Mouse (Mus musculus) hindbrain, embryonic 14.5 days (tissue): ENCODE results near the gene Inpp5e. TPM values are rescaled to one million over a fixed set of nuclear protein-coding genes. Genes with fewer than 3 reads are reported as not detected.

Source experiments
- ATAC-seq: fragments of 200-750 bp; cut with Nextera tagmentation; 2 replicates; pipeline ENCODE4 v1.8.0; 2017; ENCODE audit warnings: moderate number of reproducible peaks, mild to moderate bottlenecking, moderate TSS enrichment, moderate library complexity; ENCODE audit not compliant: low FRiP score
- DNase-seq: peaks from one replicate; pipeline ENCODE4 v3.0.0-alpha.2; 2015; ENCODE audit warnings: low spot score
- H3K27ac ChIP-seq: fragments of 300-500 bp; sonication (generic); 2 replicates; pipeline ENCODE4 v1.5.1; 2014; ENCODE audit warnings: mild to moderate bottlenecking, moderate library complexity
- H3K27me3 ChIP-seq: fragments of 300-500 bp; sonication (generic); 2 replicates; pipeline ENCODE4 v1.6.1; 2014; ENCODE audit warnings: mild to moderate bottlenecking, low read length, mixed read lengths; ENCODE audit not compliant: control insufficient read depth, insufficient read depth
- H3K36me3 ChIP-seq: fragments of 300-500 bp; sonication (generic); replicated peaks from 2 replicates; pipeline ENCODE4 v1.6.1; 2014; ENCODE audit not compliant: control insufficient read depth, insufficient read depth
- H3K4me1 ChIP-seq: fragments of 300-500 bp; sonication (generic); replicated peaks from 2 replicates; pipeline ENCODE4 v1.6.1; 2014; ENCODE audit warnings: antibody characterized with exemption, low read length, mixed read lengths; ENCODE audit not compliant: control insufficient read depth, insufficient read depth
- H3K4me2 ChIP-seq: fragments of 300-500 bp; sonication (generic); replicated peaks from 2 replicates; pipeline ENCODE4 v1.6.1; 2014; ENCODE audit warnings: mild to moderate bottlenecking, moderate library complexity
- H3K4me3 ChIP-seq: fragments of 300-500 bp; sonication (generic); replicated peaks from 2 replicates; pipeline ENCODE4 v1.5.1; 2014; ENCODE audit warnings: mild to moderate bottlenecking, low read length
- H3K9ac ChIP-seq: fragments of 300-500 bp; sonication (generic); 2 replicates; pipeline ENCODE4 v1.6.1; 2014
- H3K9me3 ChIP-seq: fragments of 300-500 bp; sonication (generic); 2 replicates; pipeline ENCODE4 v1.6.1; 2016; ENCODE audit warnings: low read length; ENCODE audit not compliant: control insufficient read depth
- WGBS: fragments of 180-500 bp; shearing (Covaris S2); extraction: QIAGEN DNeasy Blood & Tissue Kit; methylation state at CpG from one replicate; pipeline ENCODE4 v1.1.7; 2014; 5-methylcytosine and 5-hydroxymethylcytosine counted together
- polyA plus RNA-seq: library from polyadenylated mRNA; unstranded; fragments of >200 nt; fragmentation: Nextera tagmentation; extraction: Ambion mirVana; gene quantifications from 2 replicates; pipeline ENCODE4 v1.2.1, GENCODE M21; 2014

Gene Inpp5e
- polyA plus RNA-seq, 1 experiment from 2014 or later = 22.1 TPM

DNA sequence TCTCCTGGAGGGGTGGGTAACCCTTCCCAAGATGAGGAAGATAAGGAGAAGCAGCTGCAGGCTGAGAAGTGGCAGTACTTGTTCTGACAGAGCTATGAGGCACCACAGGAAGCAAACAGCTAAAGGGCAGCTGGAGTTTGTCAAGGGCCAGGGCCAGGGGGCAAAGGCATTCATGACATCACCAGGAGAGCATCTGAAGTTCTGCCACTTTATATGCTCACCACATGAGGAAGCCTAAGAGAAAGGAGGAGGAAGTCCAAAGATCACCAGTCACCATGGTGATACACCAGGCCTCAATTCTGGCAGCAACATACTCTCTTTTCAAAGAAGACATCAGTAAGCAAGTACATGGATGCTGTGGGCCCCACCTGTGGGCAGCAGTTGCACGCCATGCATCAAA is 14.1 kb upstream of the Inpp5e start:
- no peak overlapping the region for H3K4me3 ChIP-seq
- WGBS = 100% methylated on average over 1 of the region's 1 CpGs
- H3K4me2 ChIP-seq = no peak overlapping the region
- no peak overlapping the region for H3K27ac ChIP-seq
- no peaks in the 10 kb centered on the region for H3K9me3 ChIP-seq
- no peak overlapping the region for H3K9ac ChIP-seq
- no peaks in the 10 kb centered on the region for H3K27me3 ChIP-seq
- peaks cover 98% of the 10 kb centered on the region for H3K36me3 ChIP-seq
- no peaks in the 10 kb centered on the region for H3K4me1 ChIP-seq
- ATAC-seq (no peak), DNase-seq (no peak)

DNA sequence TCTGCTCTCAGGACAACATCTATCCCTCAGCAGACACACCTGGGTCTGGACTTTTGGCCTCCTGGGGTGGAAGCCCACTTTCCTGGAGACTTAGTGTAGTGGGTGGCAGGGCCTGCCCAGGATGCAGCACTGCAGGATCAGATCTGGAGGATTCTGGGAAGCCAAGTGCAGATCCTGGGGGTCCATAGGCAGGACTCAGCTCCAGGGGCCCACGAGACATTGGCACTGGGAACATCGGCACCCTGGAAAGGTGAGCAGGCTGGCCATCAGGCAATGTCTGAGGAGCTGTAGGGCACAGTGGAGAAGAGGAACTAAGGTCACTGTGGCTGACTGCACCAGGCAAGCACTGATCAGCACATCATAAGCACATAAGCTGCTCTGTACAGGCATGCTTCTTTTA is 13.0 kb upstream of the Inpp5e start:
- no peak overlapping the region for H3K4me2 ChIP-seq
- no peak overlapping the region for H3K27ac ChIP-seq
- ATAC-seq = no peak
- no peaks in the 10 kb centered on the region for H3K4me1 ChIP-seq
- 97% methylated on average over 2 of the region's 2 CpGs for WGBS
- H3K9ac ChIP-seq = no peak overlapping the region
- H3K4me3 ChIP-seq = no peak overlapping the region
- no peaks in the 10 kb centered on the region for H3K27me3 ChIP-seq
- no peak for DNase-seq
- H3K36me3 ChIP-seq = peaks cover 99% of the 10 kb centered on the region
- H3K9me3 ChIP-seq = no peaks in the 10 kb centered on the region

DNA sequence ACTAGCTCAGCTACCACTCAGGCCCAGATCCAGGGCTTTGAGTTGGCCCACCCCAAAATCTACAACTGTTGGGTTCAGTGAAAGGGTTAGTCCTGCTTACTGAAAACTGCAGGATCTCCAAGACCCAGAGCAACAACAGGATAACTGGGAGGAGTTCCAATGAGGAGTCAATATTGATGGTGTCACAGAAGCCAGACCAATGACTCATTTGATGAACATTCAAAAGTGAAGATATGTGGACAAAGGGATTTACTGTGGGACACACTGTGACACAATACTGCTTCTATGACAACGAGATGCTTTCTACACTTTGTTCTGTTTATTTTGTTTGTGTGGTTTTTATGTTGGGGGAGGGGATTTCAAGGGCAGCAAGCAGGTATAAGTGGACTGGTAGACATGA is 9.1 kb upstream of the Inpp5e start:
- peaks cover 99% of the 10 kb centered on the region for H3K36me3 ChIP-seq
- H3K9ac ChIP-seq = no peak overlapping the region
- H3K4me2 ChIP-seq = no peak overlapping the region
- no peaks in the 10 kb centered on the region for H3K27me3 ChIP-seq
- ATAC-seq = no peak
- H3K27ac ChIP-seq = no peak overlapping the region
- 94% methylated on average over 1 of the region's 1 CpGs for WGBS
- no peak for DNase-seq
- H3K4me1 ChIP-seq = no peaks in the 10 kb centered on the region
- H3K9me3 ChIP-seq = no peaks in the 10 kb centered on the region
- H3K4me3 ChIP-seq = no peak overlapping the region

DNA sequence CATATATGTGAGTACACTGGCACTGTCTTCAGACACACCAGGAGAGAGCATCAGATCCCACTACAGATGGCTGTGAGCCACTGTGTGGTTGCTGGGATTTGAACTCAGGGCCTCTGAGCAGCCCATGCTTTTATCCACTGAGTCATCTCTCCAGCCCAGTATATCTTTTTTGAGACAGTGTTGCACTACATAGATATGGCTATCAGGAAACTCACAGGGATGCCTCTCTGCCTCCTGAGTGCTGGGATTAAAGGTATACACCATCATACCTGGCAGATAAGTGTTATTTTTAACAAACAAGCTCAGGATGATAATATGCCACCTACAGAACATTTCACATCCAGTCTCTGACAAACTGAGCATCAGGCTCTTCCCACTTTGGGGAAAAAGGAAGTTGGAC is 8.1 kb upstream of the Inpp5e start:
- H3K27ac ChIP-seq = no peak overlapping the region
- no peaks in the 10 kb centered on the region for H3K27me3 ChIP-seq
- no peaks in the 10 kb centered on the region for H3K9me3 ChIP-seq
- H3K36me3 ChIP-seq = peaks cover 99% of the 10 kb centered on the region
- DNase-seq (no peak), ATAC-seq (no peak)
- H3K4me1 ChIP-seq = no peaks in the 10 kb centered on the region
- no peak overlapping the region for H3K9ac ChIP-seq
- H3K4me2 ChIP-seq = no peak overlapping the region
- no peak overlapping the region for H3K4me3 ChIP-seq

GRCm38 (mm10) chr2:26410931-26411411 is 2.0 kb upstream of the Inpp5e start:
- Histone ChIP-seq H3K36me3 (peaks cover 77% of the 10 kb centered on the region), H3K4me1 (peaks cover 27% of the 10 kb centered on the region), H3K4me2 (no peak overlapping the region), H3K9ac (no peak overlapping the region), H3K27me3 (no peaks in the 10 kb centered on the region), H3K9me3 (no peaks in the 10 kb centered on the region), H3K27ac (no peak overlapping the region), H3K4me3 (no peak overlapping the region)
- DNase-seq (no peak), ATAC-seq (no peak)
- WGBS = 65% methylated on average over 4 of the region's 5 CpGs

GRCm38 (mm10) chr2:26410091-26410490 is 1.1 kb upstream of the Inpp5e start:
- Histone ChIP-seq H3K4me1 (peaks cover 35% of the 10 kb centered on the region), H3K36me3 (peaks cover 68% of the 10 kb centered on the region), H3K27ac (no peak overlapping the region), H3K4me2 (no peak overlapping the region), H3K9me3 (no peaks in the 10 kb centered on the region), H3K27me3 (no peaks in the 10 kb centered on the region), H3K4me3 (no peak overlapping the region), H3K9ac (no peak overlapping the region)
- DNase-seq (no peak), ATAC-seq (no peak)
- WGBS = 67% methylated on average over 5 of the region's 5 CpGs

DNA sequence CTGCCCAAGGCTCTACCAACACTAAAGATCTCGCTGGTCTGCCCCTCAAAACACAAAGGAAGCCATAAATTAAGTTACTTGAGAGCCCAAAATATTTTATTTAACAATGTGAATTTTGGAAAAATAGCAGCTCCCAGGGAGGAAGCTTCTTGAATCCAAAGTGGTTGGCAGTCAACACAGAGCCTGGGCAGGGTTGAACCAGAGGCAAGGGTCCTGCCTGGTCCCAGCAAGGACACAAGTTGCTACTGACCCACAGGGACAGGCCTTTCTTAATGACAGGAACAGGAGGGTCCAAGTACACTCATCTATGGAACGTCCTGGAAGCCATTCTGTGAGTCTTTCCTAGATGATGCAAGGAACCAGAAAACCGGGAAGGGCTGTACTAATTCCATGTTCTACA is 359 bp upstream of the Inpp5e start:
- H3K4me2 ChIP-seq = peak overlapping the region; percentile 99
- WGBS = 64% methylated on average over 3 of the region's 3 CpGs
- H3K9me3 ChIP-seq = no peaks in the 10 kb centered on the region
- H3K27me3 ChIP-seq = no peaks in the 10 kb centered on the region
- DNase-seq (no peak), ATAC-seq (no peak)
- peak overlapping the region; percentile 95 for H3K4me3 ChIP-seq
- H3K4me1 ChIP-seq = peaks cover 41% of the 10 kb centered on the region
- H3K36me3 ChIP-seq = peaks cover 61% of the 10 kb centered on the region
- peak overlapping the region; percentile 92 for H3K9ac ChIP-seq
- H3K27ac ChIP-seq = no peak overlapping the region

GRCm38 (mm10) chr2:26403306-26403705 is 5.7 kb downstream of the Inpp5e start:
- Histone ChIP-seq H3K4me1 (peaks cover 38% of the 10 kb centered on the region), H3K27me3 (no peaks in the 10 kb centered on the region), H3K9ac (no peak overlapping the region), H3K9me3 (no peaks in the 10 kb centered on the region), H3K4me3 (no peak overlapping the region), H3K27ac (no peak overlapping the region), H3K36me3 (peaks cover 54% of the 10 kb centered on the region), H3K4me2 (no peak overlapping the region)
- WGBS = 83% methylated on average over 8 of the region's 8 CpGs
- ATAC-seq (no peak), DNase-seq (no peak)

DNA sequence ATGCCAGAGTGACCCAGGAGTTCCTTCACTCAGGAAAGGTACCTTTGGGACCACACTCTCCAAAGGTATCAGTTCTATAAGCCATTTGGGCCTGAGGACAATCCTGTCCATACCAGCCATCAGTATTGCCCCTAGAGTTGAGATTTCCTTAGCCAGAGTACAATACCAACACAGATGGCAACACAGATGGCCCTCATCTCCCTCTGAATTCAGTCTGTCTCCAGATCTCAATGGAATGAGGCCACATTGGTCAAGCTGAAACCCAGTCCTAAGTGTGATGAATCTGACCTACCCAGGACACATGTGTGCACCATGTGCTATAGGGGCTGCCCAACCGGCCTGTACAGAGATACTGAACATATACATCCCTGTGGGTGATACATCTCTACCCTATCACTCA is 6.7 kb downstream of the Inpp5e start:
- H3K36me3 ChIP-seq = peaks cover 59% of the 10 kb centered on the region
- no peak overlapping the region for H3K9ac ChIP-seq
- WGBS = 100% methylated on average over 1 of the region's 1 CpGs
- no peak for ATAC-seq
- peaks cover 28% of the 10 kb centered on the region for H3K4me1 ChIP-seq
- no peak overlapping the region for H3K4me2 ChIP-seq
- H3K27me3 ChIP-seq = no peaks in the 10 kb centered on the region
- H3K4me3 ChIP-seq = no peak overlapping the region
- no peaks in the 10 kb centered on the region for H3K9me3 ChIP-seq
- no peak for DNase-seq
- no peak overlapping the region for H3K27ac ChIP-seq

DNA sequence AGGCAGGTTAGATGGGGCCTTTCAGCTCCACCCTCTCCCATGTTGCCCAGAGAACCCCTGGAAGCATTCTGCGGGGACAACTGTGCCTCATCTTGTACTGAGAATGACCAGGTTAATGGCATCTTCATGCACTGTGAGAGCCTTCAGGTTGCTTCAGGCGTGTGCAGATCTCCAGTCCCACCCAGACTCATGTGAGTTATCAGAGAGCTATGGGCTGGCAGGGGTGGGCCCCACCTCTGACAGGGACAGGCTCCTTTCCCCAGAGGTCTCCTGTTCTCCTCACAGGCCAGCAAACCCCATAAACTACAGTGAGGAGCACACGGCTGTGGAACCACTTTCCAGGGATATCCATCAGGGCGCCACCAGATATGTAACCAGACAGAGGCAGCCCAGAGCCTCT is 8.0 kb downstream of the Inpp5e start:
- Histone ChIP-seq H3K9me3 (no peaks in the 10 kb centered on the region), H3K9ac (no peak overlapping the region), H3K36me3 (peaks cover 63% of the 10 kb centered on the region), H3K27ac (no peak overlapping the region), H3K4me2 (no peak overlapping the region), H3K4me1 (peaks cover 15% of the 10 kb centered on the region), H3K27me3 (no peaks in the 10 kb centered on the region), H3K4me3 (no peak overlapping the region)
- WGBS = 94% methylated on average over 4 of the region's 4 CpGs
- DNase-seq (no peak), ATAC-seq (no peak)
